Mouse (Mus musculus) midbrain, postnatal 0 days (tissue): ENCODE data around the gene Erc1. TPM values are rescaled to one million over a fixed set of nuclear protein-coding genes. Genes with fewer than 3 reads are reported as not detected.

ENCODE experiments used
- ATAC-seq: fragments of 200-750 bp; cut with Nextera tagmentation; 2 replicates; pipeline ENCODE4 v1.8.0; 2017; ENCODE audit warnings: moderate number of reproducible peaks, mild to moderate bottlenecking, moderate TSS enrichment, moderate library complexity; ENCODE audit not compliant: low FRiP score
- DNase-seq: peaks from one replicate; pipeline ENCODE4 v3.0.0-alpha.2; 2015; ENCODE audit warnings: low spot score
- H3K27ac ChIP-seq: fragments of 300-500 bp; sonication (generic); 2 replicates; pipeline ENCODE4 v1.5.1; 2014; ENCODE audit warnings: low read depth, mild to moderate bottlenecking, low read length, mixed read lengths
- H3K27me3 ChIP-seq: fragments of 300-500 bp; sonication (generic); 2 replicates; pipeline ENCODE4 v1.6.1; 2014; ENCODE audit warnings: low read length, control low read depth, mixed read lengths; ENCODE audit not compliant: insufficient read depth
- H3K36me3 ChIP-seq: fragments of 300-500 bp; sonication (generic); 2 replicates; pipeline ENCODE4 v1.6.1; 2014; ENCODE audit warnings: low read length, control low read depth, mixed read lengths; ENCODE audit not compliant: insufficient read depth
- H3K4me1 ChIP-seq: fragments of 300-500 bp; sonication (generic); 2 replicates; pipeline ENCODE4 v1.6.1; 2014; ENCODE audit warnings: mild to moderate bottlenecking, control low read depth, antibody characterized with exemption, low read length, mixed read lengths; ENCODE audit not compliant: insufficient read depth
- H3K4me2 ChIP-seq: fragments of 300-500 bp; sonication (generic); 2 replicates; pipeline ENCODE4 v1.6.1; 2014; ENCODE audit warnings: low read depth, mild to moderate bottlenecking, low read length, mixed read lengths; ENCODE audit not compliant: poor library complexity, severe bottlenecking
- H3K4me3 ChIP-seq: fragments of 300-500 bp; sonication (generic); 2 replicates; pipeline ENCODE4 v1.5.1; 2014; ENCODE audit warnings: low read depth, mild to moderate bottlenecking, low read length, moderate library complexity
- H3K9ac ChIP-seq: fragments of 300-500 bp; sonication (generic); replicated peaks from 2 replicates; pipeline ENCODE4 v1.6.1; 2014; ENCODE audit warnings: mild to moderate bottlenecking, low read length, moderate library complexity, mixed read lengths; ENCODE audit not compliant: poor library complexity, severe bottlenecking
- H3K9me3 ChIP-seq: fragments of 300-500 bp; sonication (generic); 2 replicates; pipeline ENCODE4 v1.6.1; 2016; ENCODE audit warnings: low read length, control low read depth
- CTCF ChIP-seq: IDR thresholded peaks from 2 replicates; pipeline ENCODE4 v1.5.1; 2016; ENCODE audit warnings: antibody characterized with exemption, mild to moderate bottlenecking
- WGBS: fragments of 180-500 bp; shearing (Covaris S2); extraction: QIAGEN DNeasy Blood & Tissue Kit; methylation state at CpG from one replicate; pipeline ENCODE4 v1.1.7; 2014; 5-methylcytosine and 5-hydroxymethylcytosine counted together
- polyA plus RNA-seq: library from polyadenylated mRNA; unstranded; fragments of >200 nt; fragmentation: Nextera tagmentation; extraction: Ambion mirVana; gene quantifications from 2 replicates; pipeline ENCODE4 v1.2.1, GENCODE M21; 2015
- total RNA-seq: library from RNA; depleted of rRNA; stranded (reverse); fragments of >200 nt; gene quantifications from 2 replicates; pipeline ENCODE4 v1.2.3, GENCODE M21; 2014

Gene Erc1
- total and polyA plus RNA-seq, 2 experiments from 2014 or later, result 56.1 to 90.0 TPM

DNA sequence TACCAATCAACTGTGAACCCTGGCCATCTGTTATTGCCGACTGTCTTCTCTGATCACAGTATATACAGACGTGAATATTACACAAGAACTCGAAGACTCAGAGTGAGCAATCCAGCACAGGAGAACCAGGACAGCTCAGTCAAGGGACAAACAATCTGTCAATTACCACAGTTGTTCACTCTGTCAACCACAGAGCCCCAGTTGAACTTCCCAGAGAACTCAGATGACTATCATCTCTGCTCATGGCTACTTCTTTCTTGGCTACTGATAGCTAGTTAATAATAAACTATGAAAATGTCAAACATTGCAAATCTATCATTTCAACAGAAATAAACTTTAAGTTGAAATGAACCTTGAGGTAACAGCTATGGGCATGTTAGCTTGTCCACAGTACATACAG is 88.1 kb downstream of the Erc1 start:
- Histone ChIP-seq H3K4me2 (no peak overlapping the region), H3K27me3 (no peaks in the 10 kb centered on the region), H3K9ac (no peak overlapping the region), H3K4me1 (no peaks in the 10 kb centered on the region), H3K36me3 (no peaks in the 10 kb centered on the region), H3K27ac (no peak overlapping the region), H3K4me3 (no peak overlapping the region), H3K9me3 (no peaks in the 10 kb centered on the region)
- no peak for TF ChIP-seq CTCF
- ATAC-seq (no peak), DNase-seq (no peak)
- WGBS, result 90% methylated on average over 3 of the region's 3 CpGs

DNA sequence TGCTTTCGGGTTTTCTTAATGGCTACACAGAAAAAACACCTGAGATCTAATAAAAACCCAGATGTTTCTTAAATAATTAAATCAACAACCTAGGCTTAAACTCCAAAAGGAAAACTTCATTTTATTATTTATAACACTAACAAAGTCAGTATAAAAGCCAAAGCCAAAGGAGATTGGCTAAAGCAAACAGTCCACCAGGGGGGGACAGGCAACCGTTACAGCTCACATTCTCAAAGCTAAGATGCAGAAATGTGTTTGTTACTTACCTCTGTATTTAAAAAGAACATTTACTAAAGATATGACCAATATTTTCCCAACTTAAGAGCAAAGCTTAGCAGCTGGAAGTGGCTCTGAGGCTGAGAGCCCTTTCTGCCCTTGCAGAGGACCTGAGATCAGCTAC is 89.5 kb downstream of the Erc1 start:
- WGBS, result 82% methylated on average over 2 of the region's 2 CpGs
- Histone ChIP-seq H3K27me3 (no peaks in the 10 kb centered on the region), H3K4me3 (no peak overlapping the region), H3K9me3 (no peaks in the 10 kb centered on the region), H3K4me2 (no peak overlapping the region), H3K4me1 (no peaks in the 10 kb centered on the region), H3K9ac (no peak overlapping the region), H3K36me3 (no peaks in the 10 kb centered on the region), H3K27ac (no peak overlapping the region)
- TF ChIP-seq CTCF, result peak; percentile 63
- ATAC-seq, result no peak
- DNase-seq, result peak; percentile 12

DNA sequence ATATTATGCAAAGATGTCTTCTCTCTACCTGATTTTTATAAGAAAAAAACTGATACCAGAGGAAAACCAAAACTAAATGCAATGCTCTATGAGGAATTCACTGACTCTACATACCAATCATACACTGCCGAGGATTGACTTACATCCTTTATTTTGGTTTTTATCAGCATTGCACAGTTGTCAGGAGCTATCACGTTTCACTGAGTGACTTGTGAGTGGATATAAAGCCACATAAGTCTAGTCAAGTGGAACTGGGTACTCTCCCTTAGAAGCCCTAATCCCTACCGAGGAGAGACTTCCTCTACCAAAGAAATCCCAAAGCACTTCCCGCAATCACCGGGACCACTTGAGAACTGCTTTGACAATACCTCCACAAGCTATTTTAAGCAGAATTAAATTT is 90.2 kb downstream of the Erc1 start:
- Histone ChIP-seq H3K27me3 (no peaks in the 10 kb centered on the region), H3K4me1 (no peaks in the 10 kb centered on the region), H3K27ac (no peak overlapping the region), H3K9ac (no peak overlapping the region), H3K9me3 (no peaks in the 10 kb centered on the region), H3K4me3 (no peak overlapping the region), H3K36me3 (no peaks in the 10 kb centered on the region), H3K4me2 (no peak overlapping the region)
- TF ChIP-seq CTCF, result no peak
- ATAC-seq (no peak), DNase-seq (no peak)
- 18% methylated on average over 5 of the region's 5 CpGs for WGBS

DNA sequence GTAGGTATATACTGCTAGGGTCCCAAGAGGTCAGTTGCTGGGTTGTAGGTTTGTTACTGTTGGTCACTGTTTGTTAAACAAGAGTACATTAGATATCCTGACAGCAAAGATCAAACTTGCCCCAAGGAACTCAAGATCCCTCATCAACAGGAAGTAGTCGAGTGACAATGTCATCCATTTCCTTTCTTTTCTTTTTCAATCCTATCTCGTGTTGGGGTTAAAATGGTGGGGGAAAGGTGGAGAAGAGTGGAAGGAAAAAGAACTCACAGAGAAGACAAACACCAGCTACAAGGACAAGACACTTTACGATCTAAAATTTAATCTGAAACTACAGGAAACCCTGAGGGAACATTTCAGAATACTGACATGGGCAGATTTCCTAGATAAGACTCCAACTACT is 92.1 kb downstream of the Erc1 start:
- TF ChIP-seq CTCF, result no peak
- H3K27me3 ChIP-seq, result no peaks in the 10 kb centered on the region
- H3K27ac ChIP-seq, result no peak overlapping the region
- no peak for DNase-seq
- peaks cover 2% of the 10 kb centered on the region; the same call in 1 of the 2 replicates for H3K36me3 ChIP-seq
- ATAC-seq, result no peak
- H3K9me3 ChIP-seq, result no peaks in the 10 kb centered on the region
- H3K4me3 ChIP-seq, result no peak overlapping the region
- no peaks in the 10 kb centered on the region for H3K4me1 ChIP-seq
- 71% methylated on average over 3 of the region's 3 CpGs for WGBS
- H3K4me2 ChIP-seq, result no peak overlapping the region
- no peak overlapping the region for H3K9ac ChIP-seq

DNA sequence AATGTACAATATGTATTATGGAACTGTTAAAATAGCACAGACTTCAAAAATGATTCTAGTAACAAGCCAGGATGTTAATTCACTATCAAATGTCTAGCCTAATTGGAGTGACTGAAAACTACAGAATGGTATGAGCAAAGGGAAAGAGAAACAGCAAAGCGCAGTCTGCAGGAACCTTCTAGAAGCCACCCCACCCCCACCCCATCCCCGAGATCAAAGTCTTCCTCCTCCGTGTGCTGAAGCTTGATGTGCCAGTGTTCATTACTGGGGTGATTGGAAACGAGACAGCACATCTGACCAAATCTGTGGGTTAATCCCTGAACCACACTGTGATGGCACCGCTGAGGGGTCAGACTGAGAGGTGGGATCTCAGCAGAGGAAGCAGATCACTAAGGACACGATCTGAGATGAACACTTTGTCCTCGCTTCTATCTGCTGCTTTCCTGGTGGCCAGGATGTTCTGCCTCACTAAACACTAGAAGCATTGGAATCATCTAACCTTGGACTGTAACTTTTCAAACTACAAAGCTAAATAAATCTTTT is 98.8 kb downstream of the Erc1 start:
- peaks cover 13% of the 10 kb centered on the region for H3K36me3 ChIP-seq
- H3K27me3 ChIP-seq, result no peaks in the 10 kb centered on the region
- H3K4me1 ChIP-seq, result no peaks in the 10 kb centered on the region
- ATAC-seq (no peak), DNase-seq (no peak)
- TF ChIP-seq CTCF, result no peak
- H3K4me2 ChIP-seq, result no peak overlapping the region
- H3K9me3 ChIP-seq, result no peaks in the 10 kb centered on the region
- H3K27ac ChIP-seq, result no peak overlapping the region
- WGBS, result 81% methylated on average over 7 of the region's 7 CpGs
- no peak overlapping the region for H3K9ac ChIP-seq
- H3K4me3 ChIP-seq, result no peak overlapping the region

DNA sequence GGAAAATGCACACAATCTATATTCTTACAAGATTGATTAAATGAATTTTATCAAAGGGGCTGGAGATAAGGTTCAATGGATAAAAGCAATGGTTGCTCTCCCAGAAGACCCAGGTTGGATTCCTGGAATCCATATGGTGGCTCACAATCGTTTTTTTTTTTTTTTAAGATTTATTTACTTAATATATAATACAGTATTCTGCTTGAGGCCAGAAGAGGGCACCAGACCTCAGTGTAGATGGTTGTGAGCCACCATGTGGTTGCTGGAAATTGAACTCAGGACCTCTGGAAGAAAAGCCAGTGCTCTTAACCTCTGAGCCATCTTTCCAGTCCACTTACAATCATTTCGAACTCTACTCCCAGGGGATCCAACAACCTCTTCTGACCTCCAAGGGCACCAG is 106.1 kb downstream of the Erc1 start:
- ATAC-seq (no peak), DNase-seq (no peak)
- no peaks in the 10 kb centered on the region for H3K4me1 ChIP-seq
- no peak overlapping the region for H3K27ac ChIP-seq
- no peak overlapping the region for H3K4me3 ChIP-seq
- H3K9ac ChIP-seq, result no peak overlapping the region
- H3K27me3 ChIP-seq, result no peaks in the 10 kb centered on the region
- TF ChIP-seq CTCF, result no peak
- WGBS, result 87% methylated on average over 2 of the region's 2 CpGs
- peaks cover 12% of the 10 kb centered on the region for H3K36me3 ChIP-seq
- no peaks in the 10 kb centered on the region for H3K9me3 ChIP-seq
- H3K4me2 ChIP-seq, result no peak overlapping the region
